Mouse (Mus musculus) MEL (cell line): ENCODE results near the gene Zbtb3. TPM values are rescaled to one million over a fixed set of nuclear protein-coding genes. Genes with fewer than 3 reads are reported as not detected.

ENCODE experiments used
- DNase-seq: peaks from one replicate; pipeline ENCODE4 v3.0.0; 2011; ENCODE audit warnings: low read depth, low spot score
- H3K27ac ChIP-seq: 2 replicates; pipeline ENCODE4 v1.5.1; 2012; ENCODE audit warnings: low read depth, mild to moderate bottlenecking, control low read depth, low read length, moderate library complexity; ENCODE audit not compliant: control insufficient read depth
- H3K27me3 ChIP-seq, 2 experiments: fragments of 150-350 bp in 1 of 2; sonication (generic) in 1 of 2; 2 replicates each; pipeline ENCODE4 v1.6.1; 2012; ENCODE audit warnings: low read length in 2 of 2, mild to moderate bottlenecking in 2 of 2, improper control_type of control experiment in 1 of 2, moderate library complexity in 1 of 2; ENCODE audit not compliant: insufficient read depth in 2 of 2, control insufficient read depth in 1 of 2
- H3K36me3 ChIP-seq, 2 experiments: 2 replicates each; pipeline ENCODE4 v1.6.1; 2012 to 2014; ENCODE audit warnings: low read length in 2 of 2, improper control_type of control experiment in 1 of 2, inconsistent platforms in 1 of 2, mild to moderate bottlenecking in 1 of 2; ENCODE audit not compliant: insufficient read depth in 2 of 2, control insufficient read depth in 1 of 2
- H3K4me1 ChIP-seq, 2 experiments: fragments of 150-350 bp in 1 of 2; sonication (generic) in 1 of 2; 2 replicates each; pipeline ENCODE4 v1.6.1; 2012; ENCODE audit warnings: low read length in 2 of 2, improper control_type of control experiment in 1 of 2, mild to moderate bottlenecking in 1 of 2; ENCODE audit not compliant: insufficient read depth in 2 of 2, control insufficient read depth in 1 of 2
- H3K4me3 ChIP-seq, 2 experiments: fragments of 150-350 bp in 1 of 2; sonication (generic) in 1 of 2; 2 replicates each; pipeline ENCODE4 v1.5.1; 2012; ENCODE audit warnings: low read depth in 2 of 2, low read length in 2 of 2, mild to moderate bottlenecking in 2 of 2, moderate library complexity in 2 of 2, control low read depth in 1 of 2, improper control_type of control experiment in 1 of 2; ENCODE audit not compliant: control insufficient read depth in 1 of 2, insufficient read depth in 1 of 2
- H3K79me2 ChIP-seq: 2 replicates; pipeline ENCODE4 v1.6.1; 2012; ENCODE audit warnings: mild to moderate bottlenecking, low read length, moderate library complexity; ENCODE audit not compliant: control insufficient read depth, poor library complexity, insufficient read depth
- H3K9ac ChIP-seq: 2 replicates; pipeline ENCODE4 v1.6.1; 2012; ENCODE audit warnings: low read depth, mild to moderate bottlenecking, control low read depth, low read length, moderate library complexity; ENCODE audit not compliant: control insufficient read depth, poor library complexity, severe bottlenecking
- H3K9me3 ChIP-seq: fragments of 150-350 bp; sonication (generic); replicated peaks from 2 replicates; pipeline ENCODE4 v1.6.1; 2012; ENCODE audit warnings: mild to moderate bottlenecking, low read length, improper control_type of control experiment, moderate library complexity; ENCODE audit not compliant: insufficient read depth
- BHLHE40 ChIP-seq: IDR thresholded peaks from 2 replicates; pipeline ENCODE4 v1.6.1; 2012; ENCODE audit warnings: low read depth, mild to moderate bottlenecking, inconsistent platforms, low read length, improper control_type of control experiment, borderline replicate concordance
- CHD1 ChIP-seq: IDR thresholded peaks from 2 replicates; pipeline ENCODE4 v1.6.1; 2012; ENCODE audit warnings: low read depth, mild to moderate bottlenecking, inconsistent platforms, low read length, improper control_type of control experiment
- CTCF ChIP-seq, 3 experiments: IDR thresholded peaks in 2 of 3; conservative IDR thresholded peaks in 1 of 3; 2 replicates each; pipeline ENCODE4 v1.5.1; 2011 to 2012; ENCODE audit warnings: low read length in 3 of 3, low read depth in 2 of 3, mild to moderate bottlenecking in 2 of 3, improper control_type of control experiment in 1 of 3, inconsistent platforms in 1 of 3, mixed read lengths in 1 of 3, moderate library complexity in 1 of 3; ENCODE audit not compliant: control insufficient read depth in 1 of 3, insufficient read depth in 1 of 3, poor library complexity in 1 of 3, severe bottlenecking in 1 of 3
- ELF1 ChIP-seq: IDR thresholded peaks from 2 replicates; pipeline ENCODE4 v1.6.1; 2014; ENCODE audit warnings: low read depth, mild to moderate bottlenecking, inconsistent platforms, low read length, improper control_type of control experiment, moderate library complexity
- EP300 ChIP-seq, 2 experiments: IDR thresholded peaks; 2 replicates each; pipeline ENCODE4 v1.6.1; 2011; ENCODE audit warnings: improper control_type of control experiment in 2 of 2, low read length in 2 of 2, low read depth in 1 of 2, mild to moderate bottlenecking in 1 of 2
- ETS1 ChIP-seq: IDR thresholded peaks from 2 replicates; pipeline ENCODE4 v1.6.1; 2012; ENCODE audit warnings: low read depth, mild to moderate bottlenecking, inconsistent platforms, low read length, improper control_type of control experiment, moderate library complexity
- HCFC1 ChIP-seq: IDR thresholded peaks from 2 replicates; pipeline ENCODE4 v1.6.1; 2012; ENCODE audit warnings: low read depth, mild to moderate bottlenecking, inconsistent platforms, low read length, improper control_type of control experiment, moderate library complexity
- KAT2A ChIP-seq: conservative IDR thresholded peaks from 2 replicates; pipeline ENCODE4 v1.6.1; 2012; ENCODE audit warnings: low read depth, low read length, improper control_type of control experiment, inconsistent platforms
- MAFK ChIP-seq: IDR thresholded peaks from 2 replicates; pipeline ENCODE4 v1.6.1; 2011; ENCODE audit warnings: low read depth, mild to moderate bottlenecking, low read length, improper control_type of control experiment, borderline replicate concordance
- MEF2A ChIP-seq: IDR thresholded peaks from 2 replicates; pipeline ENCODE4 v1.6.1; 2014; ENCODE audit warnings: low read depth, mild to moderate bottlenecking, inconsistent platforms, low read length, improper control_type of control experiment; ENCODE audit not compliant: poor library complexity, insufficient replicate concordance, severe bottlenecking; ENCODE audit errors: extremely low read depth
- MXI1 ChIP-seq: IDR thresholded peaks from 2 replicates; pipeline ENCODE4 v1.6.1; 2011; ENCODE audit warnings: mild to moderate bottlenecking, low read depth, low read length, improper control_type of control experiment
- MYB ChIP-seq: IDR thresholded peaks from 2 replicates; pipeline ENCODE4 v1.6.1; 2011; ENCODE audit warnings: mild to moderate bottlenecking, low read depth, low read length, improper control_type of control experiment
- MYC ChIP-seq: IDR thresholded peaks from 2 replicates; pipeline ENCODE4 v1.6.1; 2011; ENCODE audit warnings: low read depth, mild to moderate bottlenecking, low read length, improper control_type of control experiment, moderate library complexity
- NELFE ChIP-seq: IDR thresholded peaks from 2 replicates; pipeline ENCODE4 v1.6.1; 2011; ENCODE audit warnings: low read depth, low read length, improper control_type of control experiment
- POLR2A ChIP-seq, 2 experiments: IDR thresholded peaks; 2 replicates each; pipeline ENCODE4 v1.6.1; 2011 to 2012; ENCODE audit warnings: low read length in 2 of 2, mild to moderate bottlenecking in 2 of 2, control low read depth in 1 of 2, improper control_type of control experiment in 1 of 2, low read depth in 1 of 2, moderate library complexity in 1 of 2; ENCODE audit not compliant: control insufficient read depth in 1 of 2, insufficient read depth in 1 of 2, poor library complexity in 1 of 2
- POLR2AphosphoS2 ChIP-seq: IDR thresholded peaks from 2 replicates; pipeline ENCODE4 v1.6.1; 2011; ENCODE audit warnings: low read length, improper control_type of control experiment
- POLR2AphosphoS5 ChIP-seq: IDR thresholded peaks from 2 replicates; pipeline ENCODE4 v1.6.1; 2012; ENCODE audit warnings: low read depth, borderline replicate concordance, mild to moderate bottlenecking, inconsistent platforms, low read length, moderate library complexity, mixed read lengths
- RAD21 ChIP-seq: IDR thresholded peaks from 2 replicates; pipeline ENCODE4 v1.6.1; 2011; ENCODE audit warnings: mild to moderate bottlenecking, low read depth, low read length, improper control_type of control experiment
- RCOR1 ChIP-seq: IDR thresholded peaks from 2 replicates; pipeline ENCODE4 v1.6.1; 2012; ENCODE audit warnings: low read depth, mild to moderate bottlenecking, inconsistent platforms, low read length, improper control_type of control experiment
- SIN3A ChIP-seq: IDR thresholded peaks from 2 replicates; pipeline ENCODE4 v1.6.1; 2012; ENCODE audit warnings: low read length, improper control_type of control experiment, inconsistent platforms
- SMC3 ChIP-seq: IDR thresholded peaks from 2 replicates; pipeline ENCODE4 v1.6.1; 2011; ENCODE audit warnings: low read depth, low read length, improper control_type of control experiment
- TAL1 ChIP-seq: IDR thresholded peaks from 2 replicates; pipeline ENCODE4 v1.6.1; 2012; ENCODE audit warnings: mild to moderate bottlenecking, inconsistent platforms, low read length, moderate library complexity, mixed read lengths
- UBTF ChIP-seq: IDR thresholded peaks from 2 replicates; pipeline ENCODE4 v1.6.1; 2012; ENCODE audit warnings: low read depth, mild to moderate bottlenecking, inconsistent platforms, low read length, improper control_type of control experiment, moderate library complexity, borderline replicate concordance; ENCODE audit not compliant: insufficient read depth
- USF1 ChIP-seq: IDR thresholded peaks from 2 replicates; pipeline ENCODE4 v1.6.1; 2014; ENCODE audit warnings: low read depth, mild to moderate bottlenecking, inconsistent platforms, low read length, improper control_type of control experiment, moderate library complexity
- USF2 ChIP-seq, 2 experiments: IDR thresholded peaks; 2 replicates each; pipeline ENCODE4 v1.6.1; 2011 to 2012; ENCODE audit warnings: improper control_type of control experiment in 2 of 2, low read length in 2 of 2, borderline replicate concordance in 1 of 2, inconsistent platforms in 1 of 2, low read depth in 1 of 2, mild to moderate bottlenecking in 1 of 2; ENCODE audit not compliant: insufficient read depth in 1 of 2
- ZC3H11A ChIP-seq: IDR thresholded peaks from 2 replicates; pipeline ENCODE4 v1.6.1; 2012; ENCODE audit warnings: low read depth, mild to moderate bottlenecking, inconsistent platforms, low read length, improper control_type of control experiment
- ZKSCAN1 ChIP-seq: IDR thresholded peaks from 2 replicates; pipeline ENCODE4 v1.6.1; 2012; ENCODE audit warnings: low read depth, mild to moderate bottlenecking, inconsistent platforms, low read length, improper control_type of control experiment, moderate library complexity
- ZMIZ1 ChIP-seq: IDR thresholded peaks from 2 replicates; pipeline ENCODE4 v1.6.1; 2012; ENCODE audit warnings: low read depth, mild to moderate bottlenecking, inconsistent platforms, low read length, improper control_type of control experiment, moderate library complexity
- ZNF384 ChIP-seq: IDR thresholded peaks from 2 replicates; pipeline ENCODE4 v1.6.1; 2012; ENCODE audit warnings: low read depth, mild to moderate bottlenecking, inconsistent platforms, low read length, improper control_type of control experiment
- polyA plus RNA-seq, 2 experiments: library from polyadenylated mRNA; stranded (reverse) in 1 of 2; unstranded in 1 of 2; fragments of >175 nt in 1 of 2; fragments of >200 nt in 1 of 2; gene quantifications; 2 replicates each; pipeline versions ENCODE4 v1.2.1 to v1.2.4; 2012; ENCODE audit warnings: low replicate concordance in 2 of 2, low read depth in 1 of 2; ENCODE audit not compliant: insufficient read length in 2 of 2, insufficient read depth in 1 of 2, missing spikeins in 1 of 2
- total RNA-seq: library from RNA; depleted of rRNA; stranded (reverse); fragments of 300-350 nt; gene quantifications from 2 replicates; pipeline ENCODE4 v1.2.3, GENCODE M21; 2012

Zbtb3 gene
- total and polyA plus RNA-seq, 3 experiments: 2.4 to 2.9 TPM; not detected in 1

GRCm38 (mm10) chr19:8818801-8819595 lies 16.6 kb downstream of the Zbtb3 start, which contains the start of gene Ttc9c (continued):
- TF ChIP-seq RCOR1: no peak
- no peak for TF ChIP-seq USF2 (IDR thresholded peaks at IDR 0.05; ENCODE audit: borderline replicate concordance in 1 of 2, insufficient read depth in 1 of 2, low read depth in 1 of 2, low read length in 2 of 2)
- TF ChIP-seq POLR2A (IDR thresholded peaks at IDR 0.05; ENCODE audit: control insufficient read depth in 1 of 2, insufficient read depth in 1 of 2, low read depth in 1 of 2, low read length in 2 of 2, poor library complexity in 1 of 2): peak in 1 of 2 experiments; percentile 88; a peak in 2 of 4 replicates
- no peak for TF ChIP-seq RAD21
- TF ChIP-seq, all 39 proteins: peak for 20

DNA sequence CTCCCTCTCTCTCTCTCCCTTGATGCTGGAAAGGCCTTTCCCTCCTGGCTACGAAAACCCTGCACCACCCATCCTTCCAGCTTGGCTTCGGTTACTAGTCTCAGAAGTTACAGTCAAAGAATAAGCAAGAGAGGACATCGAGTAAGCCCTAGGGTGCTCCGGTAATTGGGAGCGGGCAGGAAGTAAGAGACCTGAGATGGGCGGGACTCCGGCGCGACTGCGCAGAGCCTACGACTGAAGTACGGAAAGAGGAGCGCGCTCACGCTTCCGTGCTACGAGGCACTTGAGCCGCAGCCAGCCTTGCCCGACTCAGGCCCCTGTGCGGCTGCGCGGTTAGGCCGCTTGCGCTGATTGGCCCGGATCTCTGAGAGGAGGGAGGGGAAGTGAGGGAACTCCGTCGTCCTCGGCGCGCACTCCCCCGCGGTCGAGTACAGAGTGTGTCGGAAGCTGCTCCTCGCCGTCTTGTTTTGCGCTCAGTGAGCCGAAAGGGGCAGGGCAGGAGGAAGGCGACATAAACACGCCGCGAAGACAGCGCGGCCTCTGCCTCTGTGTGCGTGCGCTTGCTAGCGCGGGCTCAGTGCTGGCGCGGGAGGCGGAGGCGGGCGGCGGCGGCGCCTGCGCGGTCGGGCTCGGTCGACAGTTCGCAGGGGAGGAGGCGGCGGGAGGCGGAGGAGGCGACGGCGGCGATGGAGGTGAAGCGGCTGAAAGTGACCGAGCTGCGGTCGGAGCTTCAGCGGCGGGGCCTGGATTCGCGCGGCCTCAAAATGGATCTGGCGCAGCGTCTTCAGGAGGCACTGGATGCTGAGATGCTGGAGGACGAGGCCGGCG lies 17.5 kb downstream of the Zbtb3 start, which contains the start of gene Hnrnpul2:
TSS of gene Hnrnpul2 (plus strand) at position 415 of the 828 bp plus-strand sequence.
- H3K9me3 ChIP-seq: no peaks in the 10 kb centered on the region
- TF ChIP-seq ZKSCAN1: no peak
- 0 out of 2 replicates have a peak, but pooled peaks have one; percentile 12 for TF ChIP-seq BHLHE40
- peak; percentile 92; the same call in 1 of the 2 replicates for TF ChIP-seq POLR2AphosphoS5
- TF ChIP-seq HCFC1: peak; percentile 62
- peak in 1 of 2 experiments; percentile 36; a peak in 2 of 4 replicates for TF ChIP-seq EP300 (IDR thresholded peaks at IDR 0.05; ENCODE audit: low read depth in 1 of 2, low read length in 2 of 2)
- peak; percentile 91; the same call in 1 of the 2 replicates for TF ChIP-seq ZMIZ1
- 0 out of 2 replicates have a peak, but pooled peaks have one; percentile 13 for TF ChIP-seq USF1
- TF ChIP-seq MXI1: peak; percentile 93
- TF ChIP-seq NELFE: peak; percentile 96
- TF ChIP-seq TAL1: no peak
- no peak for TF ChIP-seq SMC3
- TF ChIP-seq POLR2AphosphoS2: peak; percentile 94
- TF ChIP-seq POLR2A (IDR thresholded peaks at IDR 0.05; ENCODE audit: control insufficient read depth in 1 of 2, insufficient read depth in 1 of 2, low read depth in 1 of 2, low read length in 2 of 2, poor library complexity in 1 of 2): peak; percentile 87 to 91
- TF ChIP-seq MYC: peak; percentile 31; the same call in 1 of the 2 replicates
- TF ChIP-seq RAD21: no peak
- TF ChIP-seq ETS1: peak; percentile 40
- no peak for TF ChIP-seq MAFK
- TF ChIP-seq ZNF384: no peak; the same call in 1 of the 2 replicates
- peak; percentile 89 for TF ChIP-seq ELF1
- peak; percentile 88 for TF ChIP-seq SIN3A
- no peak for TF ChIP-seq CTCF (IDR thresholded peaks at IDR 0.05 in 2 of 3, conservative IDR thresholded peaks at IDR 0.05 in 1 of 3; ENCODE audit: control insufficient read depth in 1 of 3, insufficient read depth in 1 of 3, low read depth in 2 of 3, low read length in 3 of 3, poor library complexity in 1 of 3, severe bottlenecking in 1 of 3)
- no peak for TF ChIP-seq MYB
- TF ChIP-seq CHD1: 0 out of 2 replicates have a peak, but pooled peaks have one; percentile 30
- TF ChIP-seq KAT2A: peak; percentile 53
- TF ChIP-seq ZC3H11A: no peak
- TF ChIP-seq UBTF: 0 out of 2 replicates have a peak, but pooled peaks have one; percentile 52
- TF ChIP-seq MEF2A: no peak

More for the DNA sequence above, 17.5 kb downstream of the Zbtb3 start, which contains the start of gene Hnrnpul2:
- DNase-seq: peak; percentile 100
- Histone ChIP-seq H3K9ac (peak within 1 kb of the TSS; percentile 93), H3K27ac (peak within 1 kb of the TSS; percentile 98), H3K36me3 (peaks cover 16 to 29% of the 10 kb centered on the region in 2 experiments), H3K4me3 (peak within 1 kb of the TSS; percentile 96 to 98), H3K4me1 (peaks cover 5 to 11% of the 10 kb centered on the region in 2 experiments; a peak in 3 of 4 replicates), H3K79me2 (peaks cover 55% of the 10 kb centered on the region), H3K27me3 (no peaks in the 10 kb centered on the region)
